Mouse (Mus musculus) limb, embryonic 15.5 days (tissue): ENCODE data around the gene Lsm4. TPM values are rescaled to one million over a fixed set of nuclear protein-coding genes. Genes with fewer than 3 reads are reported as not detected.
A peak's percentile ranks its signal among the peaks of the same experiment; 100 is the strongest.

Experiments used
- ATAC-seq: fragments of 200-750 bp; cut with Nextera tagmentation; 2 replicates; pipeline ENCODE4 v1.8.0; 2017; ENCODE audit warnings: low read depth, moderate TSS enrichment; ENCODE audit not compliant: insufficient number of reproducible peaks, low FRiP score, low TSS enrichment
- H3K27ac ChIP-seq: fragments of 300-500 bp; sonication (generic); 2 replicates; pipeline ENCODE4 v1.5.1; 2015; ENCODE audit warnings: moderate library complexity, mild to moderate bottlenecking, inconsistent platforms
- H3K27me3 ChIP-seq: fragments of 300-500 bp; sonication (generic); 2 replicates; pipeline ENCODE4 v1.6.1; 2015; ENCODE audit warnings: inconsistent platforms
- H3K36me3 ChIP-seq: fragments of 300-500 bp; sonication (generic); 2 replicates; pipeline ENCODE4 v1.6.1; 2015; ENCODE audit warnings: inconsistent platforms
- H3K4me1 ChIP-seq: fragments of 300-500 bp; sonication (generic); 2 replicates; pipeline ENCODE4 v1.6.1; 2015; ENCODE audit warnings: inconsistent platforms
- H3K4me2 ChIP-seq: fragments of 300-500 bp; sonication (generic); 2 replicates; pipeline ENCODE4 v1.6.1; 2015; ENCODE audit warnings: mild to moderate bottlenecking, inconsistent platforms
- H3K4me3 ChIP-seq: fragments of 300-500 bp; sonication (generic); 2 replicates; pipeline ENCODE4 v1.5.1; 2015; ENCODE audit warnings: mild to moderate bottlenecking, inconsistent platforms
- H3K9ac ChIP-seq: fragments of 300-500 bp; sonication (generic); 2 replicates; pipeline ENCODE4 v1.6.1; 2015; ENCODE audit warnings: inconsistent platforms
- H3K9me3 ChIP-seq: fragments of 300-500 bp; sonication (generic); 2 replicates; pipeline ENCODE4 v1.6.1; 2016; ENCODE audit warnings: inconsistent platforms
- WGBS: fragments of 180-500 bp; shearing (Covaris S2); methylation state at CpG from one replicate; pipeline ENCODE4 v1.1.7; 2015; 5-methylcytosine and 5-hydroxymethylcytosine counted together
- polyA plus RNA-seq: library from polyadenylated mRNA; unstranded; fragments of >200 nt; fragmentation: Nextera tagmentation; extraction: Ambion mirVana; gene quantifications from 2 replicates; pipeline ENCODE4 v1.2.1, GENCODE M21; 2015

Lsm4 gene
- polyA plus RNA-seq, 1 experiment from 2014 or later, result 199 TPM

- Histone ChIP-seq H3K27me3 (no peaks in the 10 kb centered on the region), H3K4me1 (peaks cover 20% of the 10 kb centered on the region), H3K9ac (no peak overlapping the region), H3K36me3 (peaks cover 26% of the 10 kb centered on the region), H3K4me3 (no peak overlapping the region), H3K9me3 (no peaks in the 10 kb centered on the region), H3K4me2 (peak overlapping the region; percentile 33), H3K27ac (peak overlapping the region; percentile 80)
- no peak for ATAC-seq
- 61% methylated on average over 3 of the region's 3 CpGs for WGBS
These were observed 9.6 kb downstream of the Lsm4 start for GRCm38 (mm10) chr8:70682692-70683091.

- no peak overlapping the region for H3K9ac ChIP-seq
- no peaks in the 10 kb centered on the region for H3K27me3 ChIP-seq
- no peak for ATAC-seq
- H3K9me3 ChIP-seq, result no peaks in the 10 kb centered on the region
- no peak overlapping the region for H3K4me2 ChIP-seq
- peaks cover 10% of the 10 kb centered on the region for H3K36me3 ChIP-seq
- no peak overlapping the region for H3K27ac ChIP-seq
- no peak overlapping the region for H3K4me3 ChIP-seq
- WGBS, result 45% methylated on average over 7 of the region's 7 CpGs
- H3K4me1 ChIP-seq, result peaks cover 28% of the 10 kb centered on the region
These were observed 11.2 kb downstream of the Lsm4 start for GRCm38 (mm10) chr8:70684291-70684690.

- H3K4me2 ChIP-seq, result no peak overlapping the region
- no peaks in the 10 kb centered on the region for H3K36me3 ChIP-seq
- H3K4me1 ChIP-seq, result peaks cover 41% of the 10 kb centered on the region
- no peaks in the 10 kb centered on the region for H3K9me3 ChIP-seq
- no peak for ATAC-seq
- H3K27ac ChIP-seq, result no peak overlapping the region; the same call in 1 of the 2 replicates
- no peak overlapping the region for H3K9ac ChIP-seq
- H3K27me3 ChIP-seq, result no peaks in the 10 kb centered on the region
- no peak overlapping the region for H3K4me3 ChIP-seq
- WGBS, result 71% methylated on average over 8 of the region's 8 CpGs
These were observed 14.5 kb downstream of the Lsm4 start for GRCm38 (mm10) chr8:70687576-70687975.

- 88% methylated on average over 3 of the region's 3 CpGs for WGBS
- Histone ChIP-seq H3K27ac (no peak overlapping the region; the same call in 1 of the 2 replicates), H3K9ac (no peak overlapping the region)
These were observed 15.1 kb downstream of the Lsm4 start for GRCm38 (mm10) chr8:70688136-70688535.

GRCm38 (mm10) chr8:70689892-70690390 is 16.9 kb downstream of the Lsm4 start:
- Histone ChIP-seq H3K4me2 (no peak overlapping the region), H3K27me3 (no peaks in the 10 kb centered on the region), H3K9ac (no peak overlapping the region), H3K9me3 (no peaks in the 10 kb centered on the region), H3K4me3 (no peak overlapping the region), H3K36me3 (no peaks in the 10 kb centered on the region), H3K4me1 (peaks cover 46% of the 10 kb centered on the region), H3K27ac (peak overlapping the region; percentile 43; the same call in 1 of the 2 replicates)
- WGBS, result 63% methylated on average over 5 of the region's 5 CpGs
- ATAC-seq, result no peak

More at GRCm38 (mm10) chr8:70688136-70688535, 15.1 kb downstream of the Lsm4 start:
- no peaks in the 10 kb centered on the region for H3K36me3 ChIP-seq
- H3K4me2 ChIP-seq, result no peak overlapping the region
- H3K9me3 ChIP-seq, result no peaks in the 10 kb centered on the region
- peaks cover 39% of the 10 kb centered on the region for H3K4me1 ChIP-seq
- ATAC-seq, result no peak
- H3K4me3 ChIP-seq, result no peak overlapping the region
- H3K27me3 ChIP-seq, result no peaks in the 10 kb centered on the region

GRCm38 (mm10) chr8:70691230-70691629 is 18.2 kb downstream of the Lsm4 start:
- Histone ChIP-seq H3K36me3 (no peaks in the 10 kb centered on the region), H3K4me1 (peaks cover 59% of the 10 kb centered on the region), H3K4me3 (peak overlapping the region; percentile 35), H3K27ac (peak overlapping the region; percentile 64), H3K27me3 (no peaks in the 10 kb centered on the region), H3K4me2 (peak overlapping the region; percentile 59), H3K9me3 (no peaks in the 10 kb centered on the region), H3K9ac (0 out of 2 replicates have a peak overlapping the region, but pooled peaks have one; percentile 23)
- 49% methylated on average over 4 of the region's 4 CpGs for WGBS
- no peak for ATAC-seq

GRCm38 (mm10) chr8:70691727-70692231 is 18.7 kb downstream of the Lsm4 start:
- 0 out of 2 replicates have a peak, but pooled peaks have one; percentile 43 for ATAC-seq
- Histone ChIP-seq H3K9ac (0 out of 2 replicates have a peak overlapping the region, but pooled peaks have one; percentile 23), H3K4me3 (peak overlapping the region; percentile 35), H3K4me2 (peak overlapping the region; percentile 59), H3K9me3 (no peaks in the 10 kb centered on the region), H3K27ac (peak overlapping the region; percentile 64), H3K4me1 (peaks cover 65% of the 10 kb centered on the region), H3K36me3 (no peaks in the 10 kb centered on the region), H3K27me3 (no peaks in the 10 kb centered on the region)
- WGBS, result 1% methylated on average over 18 of the region's 20 CpGs

GRCm38 (mm10) chr8:70693636-70694035 is 20.6 kb downstream of the Lsm4 start:
- H3K27me3 ChIP-seq, result no peaks in the 10 kb centered on the region
- no peak overlapping the region for H3K4me3 ChIP-seq
- ATAC-seq, result no peak
- H3K9me3 ChIP-seq, result no peaks in the 10 kb centered on the region
- WGBS, result 66% methylated on average over 5 of the region's 5 CpGs
- H3K4me2 ChIP-seq, result no peak overlapping the region
- H3K27ac ChIP-seq, result 0 out of 2 replicates have a peak overlapping the region, but pooled peaks have one; percentile 27
- peaks cover 67% of the 10 kb centered on the region for H3K4me1 ChIP-seq
- no peaks in the 10 kb centered on the region for H3K36me3 ChIP-seq
- H3K9ac ChIP-seq, result no peak overlapping the region

- H3K27me3 ChIP-seq, result no peaks in the 10 kb centered on the region
- whole genome bisulfite sequencing, result 19% methylated on average over 32 of the region's 32 CpGs
- no peak overlapping the region for H3K4me3 ChIP-seq
- H3K9ac ChIP-seq, result no peak overlapping the region
- no peak for ATAC-seq
- H3K4me1 ChIP-seq, result peaks cover 58% of the 10 kb centered on the region
- H3K9me3 ChIP-seq, result no peaks in the 10 kb centered on the region
- no peaks in the 10 kb centered on the region for H3K36me3 ChIP-seq
- peak overlapping the region; percentile 54 for H3K4me2 ChIP-seq
- H3K27ac ChIP-seq, result peak overlapping the region; percentile 98
These were observed 22.4 kb downstream of the Lsm4 start for GRCm38 (mm10) chr8:70695318-70696018.

- no peaks in the 10 kb centered on the region for H3K9me3 ChIP-seq
- no peak for ATAC-seq
- 5% methylated on average over 31 of the region's 31 CpGs for WGBS
- peak overlapping the region; percentile 98 for H3K27ac ChIP-seq
- peak overlapping the region; percentile 23 for H3K4me3 ChIP-seq
- H3K27me3 ChIP-seq, result no peaks in the 10 kb centered on the region
- H3K4me1 ChIP-seq, result peaks cover 58% of the 10 kb centered on the region
- 0 out of 2 replicates have a peak overlapping the region, but pooled peaks have one; percentile 17 for H3K9ac ChIP-seq
- H3K4me2 ChIP-seq, result peak overlapping the region; percentile 54
- H3K36me3 ChIP-seq, result no peaks in the 10 kb centered on the region
These were observed 23.2 kb downstream of the Lsm4 start for GRCm38 (mm10) chr8:70696019-70696885.

- H3K4me3 ChIP-seq, result peak overlapping the region; percentile 23; the same call in 1 of the 2 replicates
- 0 out of 2 replicates have a peak, but pooled peaks cover 5% of the 10 kb centered on the region for H3K36me3 ChIP-seq
- H3K9ac ChIP-seq, result no peak overlapping the region
- no peak for ATAC-seq
- peaks cover 57% of the 10 kb centered on the region for H3K4me1 ChIP-seq
- peak overlapping the region; percentile 98 for H3K27ac ChIP-seq
- peak overlapping the region; percentile 54 for H3K4me2 ChIP-seq
- no peaks in the 10 kb centered on the region for H3K27me3 ChIP-seq
- H3K9me3 ChIP-seq, result no peaks in the 10 kb centered on the region
- WGBS, result 23% methylated on average over 4 of the region's 4 CpGs
These were observed 23.9 kb downstream of the Lsm4 start for GRCm38 (mm10) chr8:70696946-70697345.
